Mouse (Mus musculus): ENCODE results near the gene Lrrc75b.

DNA sequence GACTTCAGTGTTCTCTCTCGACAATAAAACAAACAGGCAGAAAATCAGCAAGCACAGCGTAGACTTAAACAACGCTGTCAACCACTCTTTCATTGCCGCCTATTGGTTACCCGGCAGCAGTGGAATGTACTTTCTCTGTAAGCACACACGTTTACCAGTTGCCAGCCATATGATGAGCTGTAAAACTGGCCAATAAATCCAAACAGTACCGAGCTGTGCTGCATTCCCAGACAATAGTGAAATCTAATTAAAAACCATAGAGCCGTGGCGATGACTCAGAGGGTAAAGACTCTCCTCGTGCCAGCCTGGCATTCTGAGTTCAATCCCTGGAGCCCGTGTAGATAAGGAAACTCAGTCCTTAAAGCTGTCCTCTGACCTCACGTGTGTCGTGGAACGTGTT lies 11.6 kb downstream of the Lrrc75b start:
- TF ChIP-seq CTCF (IDR thresholded peaks at IDR 0.05; ENCODE audit: extremely low read depth, insufficient read depth, low read length) (no peak), POLR2A (IDR thresholded peaks at IDR 0.05; ENCODE audit: extremely low read depth, insufficient read depth, low read length) (no peak)
